Mouse (Mus musculus): Measurements from ENCODE around the gene 2810408A11Rik.

Gene 2810408A11Rik

DNA sequence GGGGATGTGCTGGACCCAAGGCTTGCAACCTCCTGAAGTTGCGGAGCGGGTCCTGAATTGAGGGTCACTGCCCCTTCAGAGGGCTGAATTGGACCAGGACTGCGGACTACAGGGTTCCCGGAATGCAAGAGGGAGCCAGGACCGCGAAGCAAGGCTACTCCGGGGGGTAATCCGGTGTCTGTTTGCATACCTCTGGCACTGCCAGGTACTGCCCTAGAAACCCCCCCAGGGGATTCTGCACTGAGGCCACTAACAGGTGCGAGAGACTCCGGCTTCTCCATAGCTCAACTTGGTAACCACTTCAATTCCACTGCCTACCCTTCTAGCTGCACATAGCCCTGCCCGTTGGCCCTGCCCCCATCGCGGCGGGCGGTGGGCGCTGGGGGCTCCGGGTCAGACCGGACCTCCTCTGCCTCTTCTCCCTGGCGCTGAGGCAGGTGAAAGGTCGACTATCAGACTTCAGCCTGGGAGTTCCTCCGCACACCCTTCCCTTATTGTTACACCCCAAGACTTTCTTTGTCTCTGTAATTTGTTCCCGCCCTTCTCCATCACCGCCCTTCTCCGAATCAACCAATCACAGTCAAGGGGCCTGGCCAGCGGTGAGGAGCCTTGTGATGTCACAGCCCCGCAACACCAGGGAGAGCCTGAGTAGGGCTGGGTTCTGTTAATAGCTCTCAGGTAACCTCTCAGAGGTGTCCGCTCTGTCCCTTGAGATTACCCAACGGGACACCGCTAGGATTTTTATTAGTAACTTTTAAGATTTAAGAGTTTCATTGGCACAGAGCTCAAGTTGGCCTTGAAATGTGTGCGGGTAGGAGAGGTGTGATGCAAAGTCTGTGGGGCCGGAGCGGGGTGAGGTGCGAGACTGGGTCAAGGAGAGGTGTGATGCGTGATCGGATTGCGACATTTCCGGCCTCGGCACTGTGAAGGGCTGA lies at the start of gene 2810408A11Rik, which contains the start of gene Neurl4:
Gene 2810408A11Rik, minus strand, starts transcription at position 517 of the 935 bp plus-strand sequence.
Gene Neurl4, plus strand, starts transcription at position 602 of the 935 bp plus-strand sequence.
- DNase-seq (ENCODE audit: extremely low spot score, low spot score) = peak; percentile 89

DNA sequence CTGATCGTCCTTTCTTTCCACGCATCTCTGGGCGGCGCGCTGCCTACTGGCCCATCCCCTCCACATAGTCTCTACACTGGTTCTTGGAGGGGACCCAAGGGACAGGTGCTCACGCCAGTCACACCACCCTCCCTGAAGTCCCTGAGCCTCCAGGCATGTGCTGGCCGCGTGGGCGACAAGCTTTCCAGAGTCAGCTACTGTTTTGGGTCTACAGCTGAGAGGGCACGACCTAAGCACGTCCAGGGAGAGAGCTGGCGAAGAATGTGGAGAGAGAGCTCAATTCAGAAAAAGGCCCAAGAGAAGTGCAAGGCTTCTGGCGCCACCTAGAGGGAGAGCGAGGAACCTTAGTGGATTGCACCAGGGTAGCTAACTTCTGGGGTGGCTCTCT lies 48.0 kb upstream of the 2810408A11Rik start:
- peak; percentile 91 for DNase-seq (ENCODE audit: extremely low spot score, low spot score)

- DNase-seq (ENCODE audit: extremely low spot score, low spot score) = peak; percentile 93
Measured at GRCm38 (mm10) chr11:69948066-69948762, 47.4 kb upstream of the 2810408A11Rik start, which contains the start of gene Slc2a4. Gene Slc2a4 (minus strand): TSS chr11:69948188.

DNA sequence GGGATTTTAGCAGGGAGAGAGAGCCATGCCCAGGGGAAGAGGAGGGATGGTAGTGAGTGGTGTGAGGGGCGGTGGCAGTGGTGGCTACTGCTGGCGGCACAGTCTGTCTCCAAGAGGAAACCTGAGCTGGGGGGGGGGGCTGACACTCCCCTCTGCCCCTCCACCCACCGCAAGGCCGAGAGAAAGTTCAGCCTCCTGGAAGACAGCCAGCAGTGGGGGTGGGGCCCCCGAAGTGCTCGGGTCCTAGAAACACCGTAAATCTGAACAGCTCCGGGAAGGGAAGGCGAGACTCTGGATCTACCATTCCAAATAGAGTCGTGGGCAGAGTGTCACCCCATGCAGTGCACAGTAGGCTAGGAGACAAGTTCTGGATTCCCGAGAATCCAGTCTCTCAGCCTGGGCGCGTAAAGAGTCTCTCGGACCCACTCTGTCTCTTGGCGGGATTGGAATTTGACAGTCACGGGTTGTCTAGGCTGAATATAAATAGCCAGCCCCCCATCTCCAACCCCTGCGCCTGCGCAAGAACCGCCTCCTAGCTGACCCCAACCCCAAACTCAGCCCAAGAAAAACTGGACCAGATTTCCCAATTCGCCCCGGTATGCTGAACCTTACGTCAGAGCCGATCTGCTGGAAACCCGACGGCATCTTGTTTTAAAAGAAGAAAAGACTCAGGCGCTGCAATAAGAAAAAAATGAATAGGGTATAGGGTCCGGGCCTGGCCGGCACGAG lies 46.7 kb upstream of the 2810408A11Rik start:
- peak; percentile 53 for DNase-seq (ENCODE audit: extremely low spot score, low spot score)

GRCm38 (mm10) chr11:69945997-69946891 lies 45.5 kb upstream of the 2810408A11Rik start:
- DNase-seq (ENCODE audit: extremely low spot score, low spot score) = no peak

- no peak for DNase-seq (ENCODE audit: extremely low spot score, low spot score)
Measured at GRCm38 (mm10) chr11:69945216-69945615, 44.4 kb upstream of the 2810408A11Rik start.

DNA sequence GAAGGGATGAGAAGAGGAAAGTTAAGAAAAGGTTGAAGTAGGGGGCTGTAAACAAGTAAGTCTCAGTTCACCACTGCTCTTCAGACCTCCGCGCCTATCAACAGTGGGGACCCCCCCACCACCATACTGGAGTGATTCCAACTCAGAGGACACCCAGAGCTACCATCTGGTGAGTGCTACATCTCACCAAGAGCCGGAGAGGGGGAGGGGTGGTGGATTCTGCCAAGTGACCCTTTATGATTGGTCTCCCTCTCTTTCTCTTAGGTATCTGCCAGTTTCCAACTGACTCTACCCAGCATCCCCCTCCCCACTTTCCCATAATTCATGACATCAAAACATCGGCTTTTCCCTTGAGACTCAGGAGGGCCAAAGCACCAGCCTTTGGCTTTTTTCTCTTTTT lies 40.2 kb upstream of the 2810408A11Rik start:
- DNase-seq (ENCODE audit: extremely low spot score, low spot score) = no peak

DNA sequence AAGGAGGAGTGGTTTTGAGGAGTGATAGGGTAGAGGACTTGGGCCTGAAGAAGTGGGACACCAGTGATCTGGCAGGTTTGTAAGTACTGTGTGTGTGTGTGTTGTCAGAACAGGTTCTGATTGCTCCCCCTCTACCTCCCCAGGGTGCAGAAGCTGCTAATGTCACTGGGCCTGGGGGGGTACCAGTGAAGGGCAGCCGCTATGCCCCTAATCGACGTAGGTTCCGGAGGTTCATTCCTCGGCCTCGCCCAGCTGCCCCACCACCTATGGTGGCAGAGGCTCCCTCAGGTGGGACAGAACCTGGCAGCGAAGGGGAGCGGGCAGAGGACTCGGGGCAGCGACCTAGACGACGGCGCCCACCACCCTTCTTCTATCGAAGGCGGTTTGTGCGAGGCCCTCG lies 38.9 kb upstream of the 2810408A11Rik start:
- DNase-seq (ENCODE audit: extremely low spot score, low spot score) = no peak

GRCm38 (mm10) chr11:69939181-69939580 lies 38.4 kb upstream of the 2810408A11Rik start:
- DNase-seq (ENCODE audit: extremely low spot score, low spot score) = no peak

DNA sequence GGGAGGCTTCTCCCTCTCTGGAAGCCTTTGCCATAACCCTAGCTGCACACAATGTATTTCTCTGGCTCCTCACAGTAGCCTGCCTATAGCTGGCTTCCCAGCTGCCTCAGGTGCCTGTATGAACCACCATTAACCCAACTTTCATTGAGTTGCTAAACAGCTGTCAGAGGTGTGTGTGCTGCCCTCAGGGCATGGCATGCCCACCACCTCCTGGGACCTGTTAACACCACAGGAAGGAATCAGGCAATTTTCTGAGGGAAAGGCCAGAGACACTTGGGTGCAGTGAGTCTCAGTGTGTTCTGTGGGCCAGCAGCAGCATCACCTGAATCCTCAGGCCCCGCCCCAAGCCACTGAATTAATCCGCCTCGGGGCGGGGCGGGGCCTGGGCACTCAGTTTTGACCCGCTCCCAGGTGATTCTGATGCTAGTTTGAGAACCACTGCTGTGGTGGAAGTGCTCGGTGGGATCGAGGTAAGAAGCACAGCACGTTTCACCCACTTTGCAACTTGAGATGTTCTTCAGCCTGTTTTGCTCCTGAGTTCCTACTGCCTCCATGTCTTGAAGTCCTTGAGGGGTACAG lies 37.7 kb upstream of the 2810408A11Rik start:
- no peak for DNase-seq (ENCODE audit: extremely low spot score, low spot score)

DNA sequence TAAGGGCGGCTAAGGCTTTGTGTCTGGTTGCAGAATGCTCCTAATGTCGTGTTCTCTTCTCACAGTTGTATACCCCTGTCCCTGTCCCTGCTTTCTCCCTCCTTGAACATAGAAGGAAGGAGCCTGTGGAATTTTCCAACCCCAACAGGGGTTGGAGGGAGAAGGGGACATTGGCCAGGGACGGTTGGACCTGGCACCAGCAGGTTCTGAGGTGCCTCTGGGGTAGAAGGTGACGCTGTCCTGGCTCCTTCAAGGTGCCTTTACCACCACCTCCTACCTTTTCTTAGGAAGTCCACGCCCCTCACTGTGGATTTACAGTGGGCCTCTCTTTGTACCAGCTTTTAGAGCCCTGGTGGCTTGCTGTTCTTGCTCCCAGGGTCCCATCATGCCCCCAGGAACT lies 37.0 kb upstream of the 2810408A11Rik start:
- no peak for DNase-seq (ENCODE audit: extremely low spot score, low spot score)

GRCm38 (mm10) chr11:69937385-69937784 lies 36.6 kb upstream of the 2810408A11Rik start:
- no peak for DNase-seq (ENCODE audit: extremely low spot score, low spot score)

DNA sequence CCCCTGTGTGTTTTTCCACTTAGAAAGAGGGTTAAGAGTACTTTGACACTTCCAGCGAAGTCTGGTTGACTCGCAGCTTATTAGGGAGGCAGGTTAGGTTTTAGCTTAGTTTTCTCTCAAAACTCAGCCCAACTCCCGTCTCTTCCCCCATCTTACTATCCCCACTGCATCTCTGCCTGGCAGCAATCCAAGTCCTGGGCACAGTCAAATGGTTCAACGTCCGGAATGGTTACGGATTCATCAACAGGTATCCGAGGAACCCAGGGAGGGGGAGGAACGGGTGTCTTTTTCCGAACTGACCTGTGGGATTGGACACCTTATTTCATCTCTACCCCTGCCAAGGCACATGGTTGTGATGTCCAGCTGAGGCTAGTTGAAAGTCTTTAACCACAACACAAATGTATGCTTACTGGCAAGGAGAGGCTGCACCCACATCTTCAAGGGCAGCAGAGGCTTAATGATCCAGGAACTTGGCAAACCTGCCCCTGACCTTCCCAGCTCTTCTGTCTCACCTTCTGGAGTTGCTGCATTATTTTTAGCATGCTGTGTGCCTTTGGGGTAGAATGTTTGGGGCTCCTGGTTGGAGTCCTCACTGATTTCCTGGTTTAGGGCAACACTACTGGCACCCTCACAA lies 36.0 kb upstream of the 2810408A11Rik start:
- DNase-seq (ENCODE audit: extremely low spot score, low spot score) = no peak

DNA sequence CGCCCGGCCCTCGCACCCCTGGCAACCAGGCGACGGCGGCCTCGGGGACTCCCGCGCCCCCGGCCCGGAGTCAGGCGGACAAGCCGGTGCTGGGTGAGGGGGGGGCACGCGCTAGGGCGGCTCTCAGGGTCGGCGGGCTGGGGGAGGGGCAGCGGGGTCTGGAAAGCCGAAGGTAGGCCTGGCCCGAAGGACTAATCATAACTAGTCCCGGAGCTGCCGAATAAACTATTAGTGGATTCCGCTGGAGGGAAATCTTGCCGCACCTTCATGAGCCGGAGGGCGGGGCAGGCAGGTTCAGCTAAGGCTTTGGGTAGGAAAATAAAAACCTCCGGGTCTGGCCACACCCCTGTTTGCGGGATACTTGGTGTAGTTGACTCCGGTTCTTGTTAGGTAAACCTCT lies 35.4 kb upstream of the 2810408A11Rik start:
- DNase-seq (ENCODE audit: extremely low spot score, low spot score) = peak; percentile 40

DNA sequence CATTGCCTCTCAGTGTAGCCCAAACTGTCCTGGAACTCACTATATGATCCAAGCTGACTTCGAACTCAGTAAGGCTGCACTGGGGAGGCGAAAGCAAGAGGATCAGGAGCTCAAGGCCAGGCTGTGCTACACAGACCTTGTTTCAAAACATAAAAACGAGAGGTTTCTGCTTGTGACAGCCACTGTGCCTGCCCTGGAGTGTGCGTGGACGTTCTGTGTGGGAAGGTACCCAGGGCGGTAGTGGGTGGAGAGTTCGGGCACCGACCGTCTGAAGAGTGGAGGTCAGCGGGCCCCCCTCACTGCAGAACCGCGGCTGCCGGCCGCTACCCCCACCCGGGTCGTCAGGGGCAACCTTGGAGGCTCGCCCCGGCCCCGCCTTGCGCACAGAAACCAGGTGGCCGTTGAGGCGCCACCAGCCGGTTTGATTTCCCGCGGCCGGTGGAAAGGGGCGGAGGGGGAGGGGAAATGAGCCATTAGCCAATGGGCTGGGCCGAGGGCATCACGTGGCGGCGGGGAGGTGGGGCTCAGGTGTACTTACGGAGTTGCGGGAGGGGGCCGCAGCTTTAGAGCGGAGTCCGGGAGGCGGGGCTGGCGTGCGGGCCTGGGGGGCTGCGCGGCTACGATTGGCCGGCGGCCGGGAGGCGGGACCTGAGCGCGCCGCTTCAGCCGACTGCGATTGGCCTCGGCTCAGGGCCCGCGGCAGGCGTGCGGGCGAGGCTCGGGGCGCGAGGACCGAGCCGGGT lies 34.5 kb upstream of the 2810408A11Rik start, which contains the start of gene Ybx2:
Gene Ybx2, plus strand, starts transcription at position 660 of the 743 bp plus-strand sequence.
- peak; percentile 89 for DNase-seq (ENCODE audit: extremely low spot score, low spot score)

GRCm38 (mm10) chr11:69934681-69935080 lies 33.9 kb upstream of the 2810408A11Rik start:
- no peak for DNase-seq (ENCODE audit: extremely low spot score, low spot score)

DNA sequence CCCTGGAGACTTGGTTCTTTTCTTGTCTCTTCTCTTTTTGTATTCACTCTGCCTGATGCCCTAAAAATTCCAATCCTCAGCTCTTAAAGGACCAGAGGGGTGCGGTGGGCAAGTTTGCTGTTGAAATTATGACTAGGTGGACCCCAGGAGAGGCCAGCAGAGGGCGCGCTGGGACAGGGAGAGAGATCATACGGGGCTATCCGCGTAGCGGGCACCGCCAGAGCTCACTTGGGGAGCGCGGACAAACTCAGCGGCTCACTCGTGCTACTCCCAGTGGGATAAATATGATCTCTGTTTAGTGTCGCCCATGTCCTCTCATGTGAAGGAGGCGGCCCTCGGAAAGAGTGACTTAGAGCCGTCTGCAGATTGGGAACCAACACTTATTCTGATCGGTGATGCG lies 33.4 kb upstream of the 2810408A11Rik start:
- peak; percentile 96 for DNase-seq (ENCODE audit: extremely low spot score, low spot score)

- no peak for DNase-seq (ENCODE audit: extremely low spot score, low spot score)
Measured at GRCm38 (mm10) chr11:69933066-69933465, 32.3 kb upstream of the 2810408A11Rik start.

GRCm38 (mm10) chr11:69932254-69932653 lies 31.5 kb upstream of the 2810408A11Rik start:
- no peak for DNase-seq (ENCODE audit: extremely low spot score, low spot score)
